Mouse (Mus musculus) erythroblast, embryonic 14.5 days (primary cell): ENCODE results near the gene Gfra1. TPM values are rescaled to one million over a fixed set of nuclear protein-coding genes. Genes with fewer than 3 reads are reported as not detected.

Source experiments
- H3K27me3 ChIP-seq: 2 replicates; pipeline ENCODE4 v1.6.1; 2012; ENCODE audit warnings: inconsistent platforms; ENCODE audit not compliant: control insufficient read depth
- H3K36me3 ChIP-seq: 2 replicates; pipeline ENCODE4 v1.6.1; 2012; ENCODE audit warnings: mild to moderate bottlenecking, inconsistent platforms; ENCODE audit not compliant: control insufficient read depth
- H3K4me1 ChIP-seq: 2 replicates; pipeline ENCODE4 v1.6.1; 2012; ENCODE audit warnings: inconsistent platforms; ENCODE audit not compliant: control insufficient read depth
- H3K4me3 ChIP-seq: replicated peaks from 2 replicates; pipeline ENCODE3; 2012; ENCODE audit warnings: moderate library complexity, mild to moderate bottlenecking, inconsistent platforms
- H3K9me3 ChIP-seq: 2 replicates; pipeline ENCODE4 v1.6.1; 2012; ENCODE audit warnings: low read length, inconsistent platforms, mixed read lengths; ENCODE audit not compliant: control insufficient read depth
- GATA1 ChIP-seq: IDR thresholded peaks from 2 replicates; pipeline ENCODE4 v1.6.1; 2012; ENCODE audit warnings: low read length, inconsistent platforms, mixed read lengths
- TAL1 ChIP-seq: IDR thresholded peaks from 3 replicates; pipeline ENCODE4 v1.6.1; 2012; ENCODE audit warnings: low read length, inconsistent platforms, mixed read lengths
- polyA plus RNA-seq: library from polyadenylated mRNA; stranded (reverse); fragments of >175 nt; gene quantifications from 2 replicates; pipeline ENCODE4 v1.2.3, GENCODE M21; 2012

The Gfra1 gene
- polyA plus RNA-seq, 1 experiment = not detected

GRCm38 (mm10) chr19:58460361-58461022 lies 4.8 kb upstream of the Gfra1 start:
- Histone ChIP-seq H3K9me3 (no peaks in the 10 kb centered on the region; the same call in 1 of the 2 replicates), H3K4me1 (no peaks in the 10 kb centered on the region), H3K4me3 (no peak overlapping the region), H3K27me3 (peaks cover 16% of the 10 kb centered on the region), H3K36me3 (no peaks in the 10 kb centered on the region)
- no peak for TF ChIP-seq GATA1
- TF ChIP-seq TAL1 = no peak

- no peaks in the 10 kb centered on the region for H3K9me3 ChIP-seq
- no peaks in the 10 kb centered on the region for H3K36me3 ChIP-seq
- TF ChIP-seq GATA1 (no peak), TAL1 (no peak)
- H3K27me3 ChIP-seq = peaks cover 55% of the 10 kb centered on the region
- H3K4me1 ChIP-seq = no peaks in the 10 kb centered on the region
- H3K4me3 ChIP-seq = no peak overlapping the region
Observed at GRCm38 (mm10) chr19:58456491-58457061, 867 bp upstream of the Gfra1 start.

- no peaks in the 10 kb centered on the region for H3K9me3 ChIP-seq
- H3K36me3 ChIP-seq = no peaks in the 10 kb centered on the region
- H3K27me3 ChIP-seq = peaks cover 58% of the 10 kb centered on the region
- TF ChIP-seq GATA1 (no peak), TAL1 (no peak)
- no peaks in the 10 kb centered on the region for H3K4me1 ChIP-seq
- H3K4me3 ChIP-seq = peak overlapping the region; percentile 46
Observed at GRCm38 (mm10) chr19:58455061-58455495, 631 bp downstream of the Gfra1 start.

- peak overlapping the region; percentile 46 for H3K4me3 ChIP-seq
- H3K9me3 ChIP-seq = no peaks in the 10 kb centered on the region
- H3K27me3 ChIP-seq = peaks cover 58% of the 10 kb centered on the region
- H3K36me3 ChIP-seq = no peaks in the 10 kb centered on the region
- H3K4me1 ChIP-seq = no peaks in the 10 kb centered on the region
- TF ChIP-seq TAL1 (no peak), GATA1 (no peak)
Observed at GRCm38 (mm10) chr19:58454261-58455060, 1.2 kb downstream of the Gfra1 start.

GRCm38 (mm10) chr19:58453581-58453980 lies 2.1 kb downstream of the Gfra1 start:
- Histone ChIP-seq H3K36me3 (no peaks in the 10 kb centered on the region), H3K4me1 (no peaks in the 10 kb centered on the region), H3K9me3 (no peaks in the 10 kb centered on the region), H3K27me3 (peaks cover 58% of the 10 kb centered on the region), H3K4me3 (peak overlapping the region; percentile 46)
- no peak for TF ChIP-seq GATA1
- no peak for TF ChIP-seq TAL1

- Histone ChIP-seq H3K9me3 (no peaks in the 10 kb centered on the region), H3K27me3 (peaks cover 58% of the 10 kb centered on the region), H3K36me3 (no peaks in the 10 kb centered on the region), H3K4me1 (no peaks in the 10 kb centered on the region), H3K4me3 (no peak overlapping the region)
- TF ChIP-seq GATA1 (no peak), TAL1 (no peak)
Observed at GRCm38 (mm10) chr19:58452941-58453551, 2.7 kb downstream of the Gfra1 start.

GRCm38 (mm10) chr19:58452178-58452819 lies 3.4 kb downstream of the Gfra1 start:
- no peaks in the 10 kb centered on the region for H3K4me1 ChIP-seq
- no peaks in the 10 kb centered on the region for H3K36me3 ChIP-seq
- H3K4me3 ChIP-seq = no peak overlapping the region
- TF ChIP-seq GATA1 (no peak), TAL1 (no peak)
- peaks cover 58% of the 10 kb centered on the region for H3K27me3 ChIP-seq
- H3K9me3 ChIP-seq = no peaks in the 10 kb centered on the region

GRCm38 (mm10) chr19:58451323-58451722 lies 4.4 kb downstream of the Gfra1 start:
- peaks cover 50% of the 10 kb centered on the region for H3K27me3 ChIP-seq
- no peaks in the 10 kb centered on the region for H3K36me3 ChIP-seq
- no peak overlapping the region for H3K4me3 ChIP-seq
- no peak for TF ChIP-seq TAL1
- TF ChIP-seq GATA1 = no peak
- no peaks in the 10 kb centered on the region for H3K4me1 ChIP-seq
- H3K9me3 ChIP-seq = no peaks in the 10 kb centered on the region

- no peak for TF ChIP-seq TAL1
- TF ChIP-seq GATA1 = no peak
- peaks cover 44% of the 10 kb centered on the region for H3K27me3 ChIP-seq
- no peak overlapping the region for H3K4me3 ChIP-seq
- no peaks in the 10 kb centered on the region for H3K4me1 ChIP-seq
- H3K9me3 ChIP-seq = no peaks in the 10 kb centered on the region
- H3K36me3 ChIP-seq = no peaks in the 10 kb centered on the region
Observed at GRCm38 (mm10) chr19:58450716-58451115, 5.0 kb downstream of the Gfra1 start.
